Mouse (Mus musculus) heart, adult 2 months (tissue): ENCODE measurements at regions not wholly inside any gene's neighbourhood (a gene's known extent, or its start where the extent isn't known, plus 50 kb on each side); places are given as distances from the start of the nearest gene placed in this dataset.

ENCODE experiments used
- DNase-seq, 2 experiments: peaks; one replicate each; pipeline ENCODE4 v3.0.0; 2021
- H3K27ac ChIP-seq: fragments of 200-600 bp; 2 replicates; pipeline ENCODE4 v1.8.1; 2022
- H3K27me3 ChIP-seq: fragments of 200-500 bp; 2 replicates; pipeline ENCODE4 v1.6.1; 2012; ENCODE audit warnings: mild to moderate bottlenecking, low read length, inconsistent platforms, mixed read lengths; ENCODE audit not compliant: control insufficient read depth, insufficient read depth
- H3K36me3 ChIP-seq: fragments of 200-500 bp; 2 replicates; pipeline ENCODE4 v1.6.1; 2012; ENCODE audit warnings: low read length, inconsistent platforms; ENCODE audit not compliant: control insufficient read depth, insufficient read depth
- H3K4me1 ChIP-seq: fragments of 200-500 bp; 2 replicates; pipeline ENCODE4 v1.6.1; 2011; ENCODE audit warnings: low read length; ENCODE audit not compliant: control insufficient read depth, insufficient read depth
- H3K4me3 ChIP-seq: fragments of 200-600 bp; 2 replicates; pipeline ENCODE4 v1.8.1; 2022
- H3K79me2 ChIP-seq: fragments of 200-500 bp; replicated peaks from 2 replicates; pipeline ENCODE4 v1.6.1; 2012; ENCODE audit warnings: mild to moderate bottlenecking, inconsistent platforms, low read length, moderate library complexity, mixed read lengths; ENCODE audit not compliant: control insufficient read depth, insufficient read depth
- H3K9ac ChIP-seq: fragments of 200-500 bp; 2 replicates; pipeline ENCODE4 v1.6.1; 2012; ENCODE audit warnings: low read depth, mild to moderate bottlenecking, control low read depth, inconsistent platforms, low read length, mixed read lengths
- CTCF ChIP-seq: fragments of 200-600 bp; IDR thresholded peaks from 2 replicates; pipeline ENCODE4 v1.8.1; 2022; ENCODE audit warnings: antibody characterized with exemption, mild to moderate bottlenecking, moderate library complexity
- EP300 ChIP-seq: fragments of 200-500 bp; IDR thresholded peaks from 2 replicates; pipeline ENCODE4 v1.6.1; 2011; ENCODE audit warnings: low read depth, low read length, control low read depth; ENCODE audit not compliant: insufficient read depth
- POLR2A ChIP-seq: fragments of 200-500 bp; IDR thresholded peaks from 2 replicates; pipeline ENCODE4 v1.6.1; 2011; ENCODE audit warnings: mild to moderate bottlenecking, low read depth, low read length, control low read depth; ENCODE audit not compliant: insufficient read depth
- WGBS: fragments of 180-500 bp; shearing (Covaris S2); methylation state at CpG from one replicate; pipeline ENCODE4 v1.1.7; 2018; 5-methylcytosine and 5-hydroxymethylcytosine counted together
- intact Hi-C: fragments of 180-260 bp; cut with DNase I; formaldehyde crosslinking; loops from one replicate; pipeline ENCODE4 v1.15.1; 2025

- Histone ChIP-seq H3K4me1 (no peaks in the 10 kb centered on the region), H3K27ac (no peak overlapping the region), H3K79me2 (no peaks in the 10 kb centered on the region), H3K9ac (no peak overlapping the region), H3K4me3 (no peak overlapping the region), H3K27me3 (no peaks in the 10 kb centered on the region), H3K36me3 (no peaks in the 10 kb centered on the region)
- no peak for TF ChIP-seq EP300
- no peak for TF ChIP-seq POLR2A
- TF ChIP-seq CTCF: no peak
- DNase-seq: no peak
- WGBS: 86% methylated on average over 1 of the region's 1 CpGs
- intact Hi-C loops: no loop called here
Measured at GRCm38 (mm10) chr3:60270463-60270862, 188.8 kb downstream of the Sucnr1 start.

GRCm38 (mm10) chr3:60273744-60274143 lies 192.1 kb downstream of the Sucnr1 start:
- no peaks in the 10 kb centered on the region for H3K36me3 ChIP-seq
- H3K79me2 ChIP-seq: no peaks in the 10 kb centered on the region
- H3K4me3 ChIP-seq: no peak overlapping the region
- H3K4me1 ChIP-seq: no peaks in the 10 kb centered on the region; the same call in 1 of the 2 replicates
- no peak overlapping the region for H3K27ac ChIP-seq
- no peak for TF ChIP-seq POLR2A
- no peak for TF ChIP-seq EP300
- no peak for TF ChIP-seq CTCF
- WGBS: 80% methylated on average over 1 of the region's 1 CpGs
- DNase-seq: no peak
- intact Hi-C loops: no loop called here
- no peak overlapping the region for H3K9ac ChIP-seq
- H3K27me3 ChIP-seq: no peaks in the 10 kb centered on the region

- Histone ChIP-seq H3K27ac (no peak overlapping the region), H3K4me1 (no peaks in the 10 kb centered on the region; the same call in 1 of the 2 replicates), H3K9ac (no peak overlapping the region), H3K27me3 (no peaks in the 10 kb centered on the region), H3K79me2 (no peaks in the 10 kb centered on the region), H3K4me3 (no peak overlapping the region), H3K36me3 (no peaks in the 10 kb centered on the region)
- TF ChIP-seq EP300 (no peak), POLR2A (no peak), CTCF (no peak)
- no peak for DNase-seq
- intact Hi-C loops: no loop called here
- WGBS: 90% methylated on average over 6 of the region's 6 CpGs
Measured at GRCm38 (mm10) chr3:60275249-60275838, 193.7 kb downstream of the Sucnr1 start.

- Histone ChIP-seq H3K27me3 (no peaks in the 10 kb centered on the region), H3K9ac (no peak overlapping the region), H3K27ac (no peak overlapping the region), H3K4me1 (no peaks in the 10 kb centered on the region; the same call in 1 of the 2 replicates), H3K36me3 (no peaks in the 10 kb centered on the region), H3K79me2 (no peaks in the 10 kb centered on the region), H3K4me3 (no peak overlapping the region)
- intact Hi-C loops: no loop called here
- TF ChIP-seq POLR2A (no peak), CTCF (no peak), EP300 (no peak)
- WGBS: 6% methylated on average over 1 of the region's 1 CpGs
- DNase-seq: peak in 1 of 2 experiments; percentile 9
Measured at GRCm38 (mm10) chr3:60277791-60278190, 194.8 kb upstream of the Mbnl1 start.

- Histone ChIP-seq H3K4me1 (no peaks in the 10 kb centered on the region; the same call in 1 of the 2 replicates), H3K36me3 (no peaks in the 10 kb centered on the region), H3K27me3 (no peaks in the 10 kb centered on the region), H3K27ac (no peak overlapping the region), H3K4me3 (no peak overlapping the region), H3K79me2 (no peaks in the 10 kb centered on the region), H3K9ac (no peak overlapping the region)
- intact Hi-C loops: no loop called here
- TF ChIP-seq POLR2A (no peak), EP300 (no peak), CTCF (no peak)
- no peak for DNase-seq
Measured at GRCm38 (mm10) chr3:60281229-60281628, 191.4 kb upstream of the Mbnl1 start.

GRCm38 (mm10) chr3:60281959-60282495 lies 190.6 kb upstream of the Mbnl1 start:
- Histone ChIP-seq H3K9ac (no peak overlapping the region), H3K27ac (no peak overlapping the region), H3K4me1 (no peaks in the 10 kb centered on the region; the same call in 1 of the 2 replicates), H3K36me3 (no peaks in the 10 kb centered on the region), H3K79me2 (no peaks in the 10 kb centered on the region), H3K4me3 (no peak overlapping the region), H3K27me3 (no peaks in the 10 kb centered on the region)
- intact Hi-C loops: no loop called here
- DNase-seq: no peak
- WGBS: 55% methylated on average over 3 of the region's 3 CpGs
- TF ChIP-seq CTCF (no peak), POLR2A (no peak), EP300 (no peak)
